Mouse (Mus musculus): ENCODE data around the gene Bod1l.
A peak's percentile ranks its signal among the peaks of the same experiment; 100 is the strongest.

The Bod1l gene

GRCm38 (mm10) chr5:41844147-41844529, at the start of gene Bod1l:
Bod1l (minus strand) TSS chr5:41844315.
- DNase-seq (ENCODE audit: low read depth, low spot score) = peak; percentile 93

- DNase-seq (ENCODE audit: low read depth, low spot score) = peak; percentile 83
Observed at GRCm38 (mm10) chr5:41893351-41893750, 49.2 kb upstream of the Bod1l start.

GRCm38 (mm10) chr5:41890871-41891270, 46.8 kb upstream of the Bod1l start:
- no peak for DNase-seq (ENCODE audit: low read depth, low spot score)

GRCm38 (mm10) chr5:41889245-41889849, 45.2 kb upstream of the Bod1l start:
- no peak for DNase-seq (ENCODE audit: low read depth, low spot score)

GRCm38 (mm10) chr5:41888834-41889233, 44.7 kb upstream of the Bod1l start:
- no peak for DNase-seq (ENCODE audit: low read depth, low spot score)

GRCm38 (mm10) chr5:41887738-41888137, 43.6 kb upstream of the Bod1l start:
- peak; percentile 81 for DNase-seq (ENCODE audit: low read depth, low spot score)

- DNase-seq (ENCODE audit: low read depth, low spot score) = peak; percentile 77
Observed at GRCm38 (mm10) chr5:41884563-41884962, 40.4 kb upstream of the Bod1l start.

- DNase-seq (ENCODE audit: low read depth, low spot score) = no peak
Observed at GRCm38 (mm10) chr5:41871164-41871563, 27.0 kb upstream of the Bod1l start.

- DNase-seq (ENCODE audit: low read depth, low spot score) = no peak
Observed at GRCm38 (mm10) chr5:41855781-41856180, 11.7 kb upstream of the Bod1l start.

- DNase-seq (ENCODE audit: low read depth, low spot score) = no peak
Observed at GRCm38 (mm10) chr5:41845558-41845937, 1.4 kb upstream of the Bod1l start.

GRCm38 (mm10) chr5:41844820-41845557, 874 bp upstream of the Bod1l start:
- DNase-seq (ENCODE audit: low read depth, low spot score) = peak; percentile 76

GRCm38 (mm10) chr5:41843419-41844146, 532 bp downstream of the Bod1l start:
- DNase-seq (ENCODE audit: low read depth, low spot score) = peak; percentile 10

- DNase-seq (ENCODE audit: low read depth, low spot score) = peak; percentile 14
Observed at GRCm38 (mm10) chr5:41842681-41843080, 1.4 kb downstream of the Bod1l start.

- DNase-seq (ENCODE audit: low read depth, low spot score) = no peak
Observed at GRCm38 (mm10) chr5:41841735-41842134, 2.4 kb downstream of the Bod1l start.

GRCm38 (mm10) chr5:41830100-41830499, 14.0 kb downstream of the Bod1l start:
- no peak for DNase-seq (ENCODE audit: low read depth, low spot score)

- DNase-seq (ENCODE audit: low read depth, low spot score) = no peak
Observed at GRCm38 (mm10) chr5:41821158-41821557, 23.0 kb downstream of the Bod1l start.

- no peak for DNase-seq (ENCODE audit: low read depth, low spot score)
Observed at GRCm38 (mm10) chr5:41820530-41820929, 23.6 kb downstream of the Bod1l start.

GRCm38 (mm10) chr5:41812516-41812915, 31.6 kb downstream of the Bod1l start:
- DNase-seq (ENCODE audit: low read depth, low spot score) = no peak

GRCm38 (mm10) chr5:41811279-41811678, 32.8 kb downstream of the Bod1l start:
- no peak for DNase-seq (ENCODE audit: low read depth, low spot score)

GRCm38 (mm10) chr5:41807383-41807782, 36.7 kb downstream of the Bod1l start:
- no peak for DNase-seq (ENCODE audit: low read depth, low spot score)

GRCm38 (mm10) chr5:41806176-41806575, 37.9 kb downstream of the Bod1l start:
- no peak for DNase-seq (ENCODE audit: low read depth, low spot score)

- DNase-seq (ENCODE audit: low read depth, low spot score) = no peak
Observed at GRCm38 (mm10) chr5:41805085-41805484, 39.0 kb downstream of the Bod1l start.

GRCm38 (mm10) chr5:41804643-41805042, 39.5 kb downstream of the Bod1l start:
- DNase-seq (ENCODE audit: low read depth, low spot score) = no peak
